Mouse (Mus musculus): Measurements from ENCODE around the gene Uhrf2.
A peak's percentile ranks its signal among the peaks of the same experiment; 100 is the strongest.

Gene Uhrf2

GRCm38 (mm10) chr19:30051479-30051878 is 21.2 kb downstream of the Uhrf2 start:
- no peak for DNase-seq

DNA sequence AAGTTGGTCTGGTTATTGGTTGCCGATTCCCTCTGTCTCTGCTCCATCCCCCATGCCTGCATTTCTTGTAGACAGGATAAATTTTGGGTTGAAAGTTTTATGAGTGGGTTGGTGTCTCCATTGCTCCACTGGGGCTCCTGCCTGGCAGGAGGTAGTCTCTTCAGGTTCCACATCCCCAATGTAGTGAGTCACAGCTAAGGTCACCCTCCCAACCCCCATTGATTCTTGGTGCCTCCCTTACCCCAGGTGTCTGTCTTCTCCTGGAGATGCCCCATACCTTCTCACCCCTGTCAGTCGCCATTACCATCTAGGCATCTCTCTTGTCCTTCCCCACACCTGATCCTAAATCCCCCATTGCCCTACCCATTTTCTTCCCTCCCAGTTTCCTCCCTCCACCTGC is 23.9 kb downstream of the Uhrf2 start:
- no peak for DNase-seq

DNA sequence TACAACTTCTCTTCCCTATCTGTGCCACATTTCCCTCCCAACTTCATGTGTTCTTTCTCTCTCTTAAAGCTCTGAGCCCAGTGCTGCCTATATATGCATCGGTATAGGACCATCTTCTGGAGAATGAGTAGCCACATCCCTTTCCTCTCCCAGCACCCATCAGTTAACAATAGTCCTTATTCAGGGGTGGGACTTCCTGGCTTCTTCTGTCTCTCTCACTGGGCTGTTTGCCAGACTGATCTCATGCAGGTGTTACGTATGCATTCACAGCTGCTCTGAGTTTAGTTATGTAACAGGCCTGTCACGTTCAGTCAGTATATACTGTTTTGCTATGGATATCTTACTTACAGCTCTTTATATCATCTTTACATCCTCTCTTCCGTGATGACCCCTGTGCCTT is 35.5 kb downstream of the Uhrf2 start:
- DNase-seq = no peak

DNA sequence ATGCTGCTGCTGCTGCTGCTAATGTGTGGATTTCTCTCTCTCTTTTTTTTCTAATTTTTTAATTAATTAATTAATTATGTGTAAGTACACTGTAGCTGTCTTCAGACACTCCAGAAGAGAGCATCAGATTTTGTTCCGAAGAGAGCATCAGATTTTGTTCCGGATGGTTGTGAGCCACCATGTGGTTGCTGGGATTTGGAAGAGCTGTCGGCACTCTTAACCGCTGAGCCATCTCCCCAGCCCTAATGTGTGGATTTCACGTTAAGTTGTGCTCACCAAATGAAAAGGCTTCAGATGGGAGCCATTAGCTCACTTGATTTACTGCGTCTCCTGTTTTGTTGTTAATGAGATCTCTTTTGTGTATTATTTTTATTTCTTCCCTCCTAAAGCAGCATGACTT is 59.9 kb downstream of the Uhrf2 start:
- DNase-seq = no peak

DNA sequence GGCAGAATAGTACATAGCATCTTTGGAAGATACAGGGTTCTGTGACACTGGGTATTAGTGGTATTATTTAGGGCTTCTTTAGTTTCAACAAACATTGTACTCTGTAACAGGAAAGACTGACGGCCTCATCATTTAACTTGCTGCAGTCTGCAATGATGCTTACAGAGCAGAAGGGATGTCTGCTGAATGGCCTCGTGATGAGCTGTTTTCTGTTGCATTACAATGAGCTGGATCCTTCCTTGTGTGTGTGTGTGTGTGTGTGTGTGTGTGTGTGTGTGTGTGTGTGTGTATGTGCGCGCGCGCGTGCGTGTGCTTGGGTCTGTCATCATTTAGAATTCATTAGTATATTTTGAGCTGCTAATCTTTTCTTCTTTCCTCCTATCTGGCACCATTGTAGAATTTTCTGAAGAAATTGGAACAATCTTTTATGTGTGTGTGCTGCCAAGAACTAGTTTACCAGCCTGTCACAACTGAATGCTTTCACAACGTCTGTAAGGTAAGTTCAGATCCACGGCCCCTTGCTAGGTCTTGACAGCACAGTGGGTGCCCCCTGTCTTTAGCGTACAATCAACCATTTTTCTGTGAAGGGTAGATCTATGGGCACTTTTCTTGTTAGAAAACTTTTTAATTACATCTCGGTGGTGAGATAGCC is 61.5 kb downstream of the Uhrf2 start:
- DNase-seq = no peak

DNA sequence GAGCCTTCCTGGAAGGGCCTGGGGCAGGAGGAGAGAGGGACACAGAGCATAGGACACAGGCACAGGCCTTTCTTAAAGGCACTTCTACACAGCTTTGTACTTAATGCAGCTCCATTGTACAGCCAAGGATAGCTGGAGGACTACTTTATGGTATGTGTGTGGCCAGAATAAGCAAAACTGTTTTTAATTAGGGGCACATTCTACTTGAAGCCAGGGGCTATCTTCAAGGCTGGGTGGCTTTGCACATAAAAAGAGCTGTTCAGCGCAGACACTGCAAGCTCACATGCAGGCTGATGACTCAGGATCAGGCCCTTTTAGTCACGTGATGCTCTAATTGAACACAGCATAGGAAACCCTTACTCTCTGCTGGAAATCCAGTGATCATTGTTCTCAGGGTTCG is 65.9 kb downstream of the Uhrf2 start:
- no peak for DNase-seq

DNA sequence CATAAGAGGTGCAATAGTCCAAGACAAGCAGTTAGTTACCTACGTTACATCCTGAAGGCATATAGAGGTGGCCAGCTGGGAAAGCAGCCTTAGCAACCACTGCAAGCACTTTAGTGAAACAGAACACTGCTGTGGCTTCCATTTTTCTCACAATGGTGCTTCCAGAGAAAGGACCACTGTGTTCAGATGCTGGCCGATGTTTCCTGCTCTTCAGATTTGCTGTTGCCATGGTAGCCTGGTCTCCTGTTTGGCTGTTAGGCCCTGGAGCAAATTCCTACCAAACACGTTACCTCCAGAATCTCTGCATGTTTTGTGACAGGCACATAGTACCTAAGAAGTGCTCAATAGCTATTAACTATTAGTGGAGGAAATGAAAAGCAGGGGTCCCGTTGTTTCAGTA is 66.7 kb downstream of the Uhrf2 start:
- DNase-seq = no peak

- DNase-seq = no peak
Measured at GRCm38 (mm10) chr19:30100571-30100970, 70.3 kb downstream of the Uhrf2 start.

DNA sequence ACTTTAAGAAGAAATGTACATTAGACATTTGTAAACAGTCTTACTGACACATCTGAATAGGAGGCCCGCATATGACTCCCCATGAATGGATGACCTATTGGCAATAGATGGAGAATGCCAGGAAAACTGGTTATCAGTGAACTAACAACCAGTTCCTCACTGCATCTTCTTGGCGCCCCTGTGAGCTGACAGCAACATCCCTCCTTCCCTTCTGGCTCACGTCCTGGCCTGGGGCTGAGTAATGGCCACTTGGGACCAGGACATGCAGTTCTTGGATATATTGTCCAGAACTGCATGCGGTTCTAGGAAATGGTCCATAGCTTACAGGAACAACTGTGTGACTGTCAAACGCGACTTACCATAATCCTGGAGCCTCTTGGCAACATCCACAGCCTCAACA is 72.3 kb downstream of the Uhrf2 start:
- DNase-seq = no peak

- DNase-seq = no peak
Measured at GRCm38 (mm10) chr19:30105045-30105842, 74.9 kb downstream of the Uhrf2 start.

- DNase-seq = no peak
Measured at GRCm38 (mm10) chr19:30107221-30107845, 77.0 kb downstream of the Uhrf2 start.

GRCm38 (mm10) chr19:30108616-30109015 is 78.3 kb downstream of the Uhrf2 start:
- no peak for DNase-seq

GRCm38 (mm10) chr19:30109122-30109521 is 78.8 kb downstream of the Uhrf2 start:
- DNase-seq = no peak

DNA sequence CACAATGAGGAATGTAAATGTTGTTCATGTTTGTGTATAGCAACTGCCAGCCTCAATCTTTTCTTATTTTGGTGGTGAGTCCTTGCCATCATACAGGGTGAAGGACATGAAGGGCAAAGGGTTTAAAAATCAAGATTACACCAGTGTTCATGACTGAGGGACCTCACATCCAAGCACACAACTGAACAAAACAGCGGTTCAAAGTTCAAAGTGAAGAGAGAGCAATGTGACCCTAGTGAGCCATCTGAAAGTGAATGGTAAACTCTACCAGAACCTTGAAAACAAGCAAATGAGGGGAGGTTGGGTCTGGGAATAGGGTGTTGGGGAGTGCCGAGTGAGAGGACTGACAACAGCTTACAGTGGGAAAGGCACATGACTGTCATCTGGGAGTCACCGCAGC is 81.1 kb downstream of the Uhrf2 start:
- DNase-seq = no peak

DNA sequence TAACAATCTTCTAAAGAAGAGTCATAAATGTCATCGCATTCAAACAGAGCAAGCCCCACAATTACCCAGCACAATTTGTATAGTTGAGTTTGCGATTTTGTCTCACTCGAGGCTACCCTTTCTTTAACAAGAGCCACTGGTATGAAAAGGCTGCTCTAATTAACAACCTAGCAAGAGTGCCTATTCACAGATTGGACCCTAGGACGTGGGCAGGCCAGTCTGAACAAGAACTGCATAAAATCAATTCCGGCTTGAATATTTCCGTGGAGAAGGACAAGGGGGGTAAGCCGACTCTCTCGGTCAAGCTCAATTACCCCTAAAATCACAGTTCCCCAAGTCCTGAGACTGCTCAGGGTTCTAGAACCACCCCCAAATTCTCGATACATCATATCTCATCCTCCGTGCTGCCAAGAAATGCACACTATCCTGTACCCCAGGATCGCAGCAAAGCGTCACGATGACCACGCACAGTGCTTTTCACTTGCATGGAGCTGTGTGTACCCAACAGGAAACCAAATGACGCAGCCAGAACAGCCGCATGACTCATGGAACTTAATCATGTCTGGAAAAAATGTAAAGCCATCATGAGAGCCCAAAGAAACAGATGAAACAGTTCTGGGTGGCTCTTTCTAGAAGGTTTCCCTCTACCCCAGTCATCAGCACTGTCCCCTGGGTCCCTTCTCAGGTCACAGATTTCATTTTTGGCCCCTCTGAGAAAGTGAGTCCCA is 82.8 kb downstream of the Uhrf2 start:
- DNase-seq = no peak

DNA sequence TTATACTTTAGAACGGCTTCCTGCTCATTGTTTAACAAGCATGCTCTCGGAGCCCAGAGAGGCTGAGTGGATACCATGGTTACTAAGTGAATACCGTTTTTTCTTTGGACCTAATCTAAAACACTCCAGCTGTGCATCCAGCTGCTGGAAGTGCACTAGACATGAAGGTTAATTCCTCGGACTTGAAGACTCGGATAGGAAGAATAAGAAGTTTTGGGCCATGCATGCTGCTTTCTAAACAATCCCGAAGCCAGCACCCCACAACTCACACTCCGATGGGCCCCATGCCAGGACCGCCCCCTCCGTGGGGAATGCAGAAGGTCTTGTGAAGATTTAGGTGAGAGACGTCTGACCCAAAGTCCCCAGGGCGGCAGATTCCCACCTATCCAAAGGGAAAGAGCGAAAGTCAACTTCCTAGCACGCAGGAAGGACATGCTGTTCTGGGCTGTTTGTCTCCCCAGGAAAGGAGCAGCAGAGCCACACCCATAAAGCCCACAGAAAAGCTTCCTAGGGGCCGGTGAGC is 84.7 kb downstream of the Uhrf2 start:
- DNase-seq = peak; percentile 37

- DNase-seq = no peak
Measured at GRCm38 (mm10) chr19:30115606-30116005, 85.3 kb downstream of the Uhrf2 start.

DNA sequence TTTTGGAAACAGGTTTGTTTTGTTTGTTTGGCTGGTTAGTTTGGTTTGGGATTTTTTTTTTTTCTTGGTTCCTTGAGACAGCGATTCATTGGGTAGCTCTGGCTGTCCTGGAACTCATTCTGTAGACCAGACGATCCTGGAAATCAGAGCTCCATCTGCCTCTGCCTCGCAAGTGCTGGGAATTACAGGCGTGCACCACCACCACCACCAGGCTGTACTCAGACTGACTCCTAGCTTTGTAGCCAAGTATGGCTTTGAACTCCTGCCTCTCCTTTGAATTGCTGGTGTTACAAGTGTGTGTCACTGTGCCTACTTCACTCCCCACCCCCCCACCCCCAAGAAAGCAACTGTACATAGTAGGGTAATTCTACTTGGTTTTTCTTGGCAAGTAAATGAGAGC is 86.9 kb downstream of the Uhrf2 start:
- DNase-seq = no peak

DNA sequence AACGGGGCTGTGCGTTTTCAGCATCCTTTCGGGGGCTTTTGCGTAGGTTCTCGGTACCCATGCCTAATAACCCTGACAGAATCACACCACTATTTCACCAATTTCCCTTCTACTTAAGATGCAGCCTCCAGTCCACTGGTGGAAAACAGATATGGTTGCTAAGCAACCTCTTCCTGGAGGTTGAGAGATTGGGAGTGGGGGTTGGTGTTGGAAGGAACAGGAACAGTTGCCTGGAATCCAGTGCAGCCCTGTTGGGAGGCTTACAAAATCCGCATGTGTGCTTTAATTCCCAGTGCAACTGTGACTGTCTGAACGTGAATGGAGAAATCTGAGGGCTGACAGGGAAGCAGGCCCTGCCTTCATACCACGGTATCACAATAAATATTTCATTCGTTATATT is 87.5 kb downstream of the Uhrf2 start:
- peak; percentile 32 for DNase-seq

DNA sequence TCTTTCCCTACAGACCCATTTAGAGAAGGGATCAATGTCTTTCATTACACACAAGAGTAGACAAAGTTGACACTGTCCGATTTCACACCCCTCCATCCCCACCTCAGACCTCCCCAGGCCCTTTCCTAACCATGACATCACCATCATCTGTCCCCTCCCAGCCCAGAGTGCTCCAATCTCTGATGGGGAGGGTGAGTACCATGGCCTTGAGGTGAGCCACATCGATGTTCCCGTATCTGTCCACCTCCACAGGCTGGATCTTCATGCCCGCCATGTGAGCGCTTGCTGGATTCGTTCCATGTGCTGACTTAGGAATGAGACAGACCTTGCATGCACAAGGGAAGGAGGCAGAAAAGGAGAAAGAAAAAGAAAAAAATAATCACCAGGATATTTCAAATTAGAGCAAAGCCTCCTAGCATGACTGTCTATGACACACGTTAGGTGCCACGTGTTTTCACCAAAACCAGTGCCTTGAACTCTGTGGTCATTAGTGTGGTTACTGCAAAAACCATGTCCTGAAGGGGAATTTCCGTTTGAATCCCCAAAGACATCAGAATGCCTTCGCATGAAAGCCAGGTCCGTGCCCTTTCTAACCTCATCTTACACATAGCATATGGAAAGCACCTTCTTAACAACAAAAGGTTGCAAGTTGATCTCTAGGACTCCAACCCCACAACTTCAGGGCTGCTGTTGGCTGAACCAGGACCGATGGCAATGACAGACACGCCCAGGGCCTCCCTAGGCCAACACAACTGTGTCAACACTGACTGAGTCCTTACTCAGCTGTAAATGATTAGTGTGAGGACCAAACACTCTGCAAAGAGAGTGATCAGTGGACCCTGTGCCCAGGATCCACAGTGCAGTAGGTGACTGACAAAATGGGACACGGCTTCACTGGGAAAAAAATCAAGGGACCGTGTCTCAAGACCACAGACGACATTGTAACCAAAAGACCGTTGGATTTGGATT is 88.3 kb downstream of the Uhrf2 start:
- DNase-seq = peak; percentile 43

DNA sequence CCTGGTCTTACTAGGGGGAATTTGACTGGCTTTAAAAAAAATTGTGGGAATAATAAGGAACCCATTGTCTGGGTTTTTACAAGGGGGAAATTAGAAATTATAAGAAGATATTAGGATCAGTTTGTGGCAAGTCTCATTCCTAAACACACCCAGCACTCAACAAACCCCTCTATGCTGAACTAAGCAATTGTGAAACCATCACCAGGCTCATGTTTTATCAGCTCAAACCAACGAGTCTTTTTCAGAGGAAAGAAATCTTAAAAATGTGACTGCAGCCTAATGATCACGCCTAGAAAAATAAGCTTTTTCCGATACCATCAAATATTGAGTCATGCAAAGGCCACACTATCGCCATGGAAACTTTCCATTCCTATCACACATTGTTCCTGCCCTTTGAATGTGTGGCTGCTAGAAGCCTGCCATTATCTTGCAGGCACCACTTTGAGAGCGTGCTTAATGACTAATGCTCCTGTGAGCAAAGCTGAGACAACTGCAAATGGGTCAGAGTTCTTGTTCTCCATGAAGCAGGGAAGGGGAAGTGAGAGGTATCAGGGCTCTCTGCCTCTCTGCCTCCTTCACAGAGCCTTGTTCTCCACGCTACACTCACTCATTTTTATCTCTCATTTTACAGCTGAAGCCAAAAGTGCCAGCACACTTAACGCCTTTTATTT is 94.8 kb downstream of the Uhrf2 start:
- DNase-seq = no peak

Data from right cerebral cortex, postnatal 4 days (tissue).